Mouse (Mus musculus) liver, adult 2 months (tissue): ENCODE measurements around the gene Morn3.

Source experiments
- CTCF ChIP-seq: fragments of 200-500 bp; IDR thresholded peaks from 2 replicates; pipeline ENCODE4 v1.5.1; 2011; ENCODE audit warnings: low read depth, low read length, control low read depth
- POLR2A ChIP-seq: fragments of 200-500 bp; IDR thresholded peaks from 2 replicates; pipeline ENCODE4 v1.6.1; 2011; ENCODE audit warnings: low read length, control low read depth; ENCODE audit not compliant: insufficient read depth; ENCODE audit errors: extremely low read depth

GRCm38 (mm10) chr5:123000901-123001300, 45.9 kb downstream of the Morn3 start:
- TF ChIP-seq CTCF (no peak), POLR2A (no peak)
